Mouse (Mus musculus) lung, embryonic 15.5 days (tissue): ENCODE data around the gene Slc16a8. TPM values are rescaled to one million over a fixed set of nuclear protein-coding genes. Genes with fewer than 3 reads are reported as not detected.

ENCODE experiments used
- ATAC-seq: fragments of 200-750 bp; cut with Nextera tagmentation; 2 replicates; pipeline ENCODE4 v1.8.0; 2017; ENCODE audit warnings: moderate number of reproducible peaks, borderline replicate concordance; ENCODE audit not compliant: low FRiP score, low TSS enrichment; ENCODE audit errors: extremely low read depth
- H3K27ac ChIP-seq: fragments of 300-500 bp; sonication (generic); 2 replicates; pipeline ENCODE4 v1.5.1; 2015; ENCODE audit warnings: moderate library complexity, mild to moderate bottlenecking, inconsistent platforms
- H3K27me3 ChIP-seq: fragments of 300-500 bp; sonication (generic); 2 replicates; pipeline ENCODE4 v1.6.1; 2015; ENCODE audit warnings: inconsistent platforms
- H3K36me3 ChIP-seq: fragments of 300-500 bp; sonication (generic); 2 replicates; pipeline ENCODE4 v1.6.1; 2015; ENCODE audit warnings: inconsistent platforms
- H3K4me1 ChIP-seq: fragments of 300-500 bp; sonication (generic); 2 replicates; pipeline ENCODE4 v1.6.1; 2015; ENCODE audit warnings: inconsistent platforms
- H3K4me2 ChIP-seq: fragments of 300-500 bp; sonication (generic); 2 replicates; pipeline ENCODE4 v1.6.1; 2015; ENCODE audit warnings: inconsistent platforms, mild to moderate bottlenecking, moderate library complexity
- H3K4me3 ChIP-seq: fragments of 300-500 bp; sonication (generic); 2 replicates; pipeline ENCODE4 v1.5.1; 2015; ENCODE audit warnings: mild to moderate bottlenecking, inconsistent platforms
- H3K9ac ChIP-seq: fragments of 300-500 bp; sonication (generic); 2 replicates; pipeline ENCODE4 v1.6.1; 2015; ENCODE audit warnings: inconsistent platforms
- H3K9me3 ChIP-seq: fragments of 300-500 bp; sonication (generic); 2 replicates; pipeline ENCODE4 v1.6.1; 2016; ENCODE audit warnings: inconsistent platforms
- WGBS: fragments of 180-500 bp; shearing (Covaris S2); methylation state at CpG from one replicate; pipeline ENCODE4 v1.1.7; 2015; 5-methylcytosine and 5-hydroxymethylcytosine counted together
- polyA plus RNA-seq: library from polyadenylated mRNA; unstranded; fragments of >200 nt; fragmentation: Nextera tagmentation; extraction: Ambion mirVana; gene quantifications from 2 replicates; pipeline ENCODE4 v1.2.1, GENCODE M21; 2015

The Slc16a8 gene
- polyA plus RNA-seq, 1 experiment from 2014 or later = 0.21 TPM

- 16% methylated on average over 13 of the region's 13 CpGs for WGBS
- Histone ChIP-seq H3K27ac (no peak overlapping the region), H3K9ac (no peak overlapping the region), H3K4me3 (no peak overlapping the region), H3K9me3 (no peaks in the 10 kb centered on the region), H3K36me3 (no peaks in the 10 kb centered on the region), H3K27me3 (peaks cover 60% of the 10 kb centered on the region), H3K4me1 (peaks cover 18% of the 10 kb centered on the region), H3K4me2 (peak overlapping the region; percentile 100)
- ATAC-seq = no peak
These were observed 7.8 kb upstream of the Slc16a8 start for GRCm38 (mm10) chr15:79262375-79262774.

GRCm38 (mm10) chr15:79261757-79262156 is 7.2 kb upstream of the Slc16a8 start:
- no peak for ATAC-seq
- H3K4me3 ChIP-seq = peak overlapping the region; percentile 60
- WGBS = 0% methylated on average over 20 of the region's 28 CpGs
- H3K9me3 ChIP-seq = no peaks in the 10 kb centered on the region
- H3K36me3 ChIP-seq = no peaks in the 10 kb centered on the region
- H3K4me2 ChIP-seq = peak overlapping the region; percentile 100
- H3K4me1 ChIP-seq = peaks cover 18% of the 10 kb centered on the region
- H3K27ac ChIP-seq = no peak overlapping the region
- H3K9ac ChIP-seq = peak overlapping the region; percentile 48
- H3K27me3 ChIP-seq = peaks cover 60% of the 10 kb centered on the region

- Histone ChIP-seq H3K9me3 (no peaks in the 10 kb centered on the region), H3K27ac (no peak overlapping the region), H3K4me3 (peak overlapping the region; percentile 60), H3K9ac (peak overlapping the region; percentile 48), H3K4me2 (peak overlapping the region; percentile 100), H3K27me3 (peaks cover 57% of the 10 kb centered on the region), H3K36me3 (no peaks in the 10 kb centered on the region), H3K4me1 (peaks cover 18% of the 10 kb centered on the region)
- peak; percentile 69 for ATAC-seq
- WGBS = 1% methylated on average over 59 of the region's 62 CpGs
These were observed 6.6 kb upstream of the Slc16a8 start for GRCm38 (mm10) chr15:79261095-79261725.

- Histone ChIP-seq H3K4me1 (peaks cover 18% of the 10 kb centered on the region), H3K27me3 (peaks cover 65% of the 10 kb centered on the region), H3K27ac (no peak overlapping the region), H3K9me3 (no peaks in the 10 kb centered on the region), H3K9ac (no peak overlapping the region), H3K36me3 (no peaks in the 10 kb centered on the region), H3K4me2 (no peak overlapping the region), H3K4me3 (no peak overlapping the region)
- 20% methylated on average over 17 of the region's 17 CpGs for WGBS
- no peak for ATAC-seq
These were observed 4.0 kb upstream of the Slc16a8 start for GRCm38 (mm10) chr15:79258521-79258920.

GRCm38 (mm10) chr15:79252580-79252979 is 2.0 kb downstream of the Slc16a8 start:
- Histone ChIP-seq H3K9me3 (no peaks in the 10 kb centered on the region), H3K4me2 (peak overlapping the region; percentile 80), H3K4me3 (peak overlapping the region; percentile 35), H3K36me3 (no peaks in the 10 kb centered on the region), H3K4me1 (peaks cover 18% of the 10 kb centered on the region), H3K27ac (no peak overlapping the region), H3K27me3 (peaks cover 50% of the 10 kb centered on the region), H3K9ac (peak overlapping the region; percentile 26)
- ATAC-seq = no peak; the same call in 1 of the 2 replicates
- 29% methylated on average over 24 of the region's 24 CpGs for WGBS

GRCm38 (mm10) chr15:79251781-79252491 is 2.6 kb downstream of the Slc16a8 start:
- no peaks in the 10 kb centered on the region for H3K9me3 ChIP-seq
- H3K4me3 ChIP-seq = peak overlapping the region; percentile 35
- ATAC-seq = peak; percentile 36; the same call in 1 of the 2 replicates
- no peak overlapping the region for H3K27ac ChIP-seq
- peaks cover 1% of the 10 kb centered on the region; the same call in 1 of the 2 replicates for H3K36me3 ChIP-seq
- H3K4me2 ChIP-seq = peak overlapping the region; percentile 80
- WGBS = 2% methylated on average over 60 of the region's 61 CpGs
- peak overlapping the region; percentile 26 for H3K9ac ChIP-seq
- peaks cover 18% of the 10 kb centered on the region for H3K4me1 ChIP-seq
- H3K27me3 ChIP-seq = peaks cover 50% of the 10 kb centered on the region

GRCm38 (mm10) chr15:79251168-79251567 is 3.4 kb downstream of the Slc16a8 start:
- Histone ChIP-seq H3K9me3 (no peaks in the 10 kb centered on the region), H3K4me2 (no peak overlapping the region; the same call in 1 of the 2 replicates), H3K9ac (no peak overlapping the region), H3K36me3 (peaks cover 9% of the 10 kb centered on the region; the same call in 1 of the 2 replicates), H3K4me3 (no peak overlapping the region), H3K27ac (no peak overlapping the region), H3K4me1 (peaks cover 18% of the 10 kb centered on the region), H3K27me3 (peaks cover 50% of the 10 kb centered on the region)
- ATAC-seq = no peak
- WGBS = 46% methylated on average over 7 of the region's 7 CpGs

GRCm38 (mm10) chr15:79250236-79250635 is 4.3 kb downstream of the Slc16a8 start:
- Histone ChIP-seq H3K9ac (no peak overlapping the region), H3K9me3 (no peaks in the 10 kb centered on the region), H3K4me3 (no peak overlapping the region), H3K36me3 (peaks cover 9% of the 10 kb centered on the region; the same call in 1 of the 2 replicates), H3K27ac (no peak overlapping the region), H3K4me2 (no peak overlapping the region), H3K4me1 (peaks cover 18% of the 10 kb centered on the region), H3K27me3 (peaks cover 47% of the 10 kb centered on the region)
- 70% methylated on average over 2 of the region's 2 CpGs for WGBS
- no peak for ATAC-seq

- Histone ChIP-seq H3K4me3 (no peak overlapping the region), H3K9me3 (no peaks in the 10 kb centered on the region), H3K4me2 (no peak overlapping the region), H3K27ac (no peak overlapping the region), H3K36me3 (peaks cover 30% of the 10 kb centered on the region), H3K9ac (no peak overlapping the region), H3K4me1 (peaks cover 16% of the 10 kb centered on the region), H3K27me3 (no peaks in the 10 kb centered on the region)
- 91% methylated on average over 3 of the region's 3 CpGs for WGBS
- no peak for ATAC-seq
These were observed 9.2 kb downstream of the Slc16a8 start for GRCm38 (mm10) chr15:79245321-79245720.

GRCm38 (mm10) chr15:79244071-79244893 is 10.3 kb downstream of the Slc16a8 start:
- no peak overlapping the region; the same call in 1 of the 2 replicates for H3K9ac ChIP-seq
- 61% methylated on average over 7 of the region's 7 CpGs for WGBS
- H3K4me2 ChIP-seq = no peak overlapping the region
- no peak overlapping the region for H3K4me3 ChIP-seq
- H3K36me3 ChIP-seq = peaks cover 30% of the 10 kb centered on the region
- no peaks in the 10 kb centered on the region for H3K9me3 ChIP-seq
- no peaks in the 10 kb centered on the region for H3K27me3 ChIP-seq
- H3K4me1 ChIP-seq = peaks cover 16% of the 10 kb centered on the region
- ATAC-seq = no peak
- H3K27ac ChIP-seq = 0 out of 2 replicates have a peak overlapping the region, but pooled peaks have one; percentile 3

GRCm38 (mm10) chr15:79243234-79244042 is 11.1 kb downstream of the Slc16a8 start:
- Histone ChIP-seq H3K4me2 (peak overlapping the region; percentile 30; the same call in 1 of the 2 replicates), H3K27ac (peak overlapping the region; percentile 37; the same call in 1 of the 2 replicates), H3K9ac (no peak overlapping the region), H3K4me3 (no peak overlapping the region), H3K4me1 (peaks cover 16% of the 10 kb centered on the region), H3K27me3 (no peaks in the 10 kb centered on the region), H3K9me3 (no peaks in the 10 kb centered on the region), H3K36me3 (peaks cover 30% of the 10 kb centered on the region)
- 16% methylated on average over 10 of the region's 10 CpGs for WGBS
- ATAC-seq = peak; percentile 93
